ENCODE assay signal across 8 mouse cellular contexts in the genomic region with DNA sequence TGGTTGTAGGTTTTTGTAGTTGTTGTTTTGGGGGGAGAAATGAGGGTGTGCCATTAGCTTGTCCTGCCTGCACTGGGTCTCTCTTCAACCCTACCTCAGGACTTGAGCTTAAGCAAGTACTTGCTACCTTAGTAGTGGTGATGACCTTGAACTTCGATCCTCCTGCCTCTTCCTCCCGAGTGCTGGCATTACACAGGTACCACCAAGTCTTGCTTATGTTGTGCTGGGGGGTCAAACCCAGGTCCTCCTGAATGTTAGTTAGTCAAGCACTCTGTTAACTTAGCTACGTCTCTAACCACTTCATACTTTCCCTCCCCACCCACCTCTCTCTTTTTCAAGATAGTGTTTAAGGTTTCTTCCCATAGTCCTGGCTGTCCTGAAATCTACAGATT. TPM values are rescaled to one million over a fixed set of nuclear protein-coding genes. Genes with fewer than 3 reads are reported as not detected.
DNase-seq lines count a peak whose midpoint lies in the region; ATAC-seq and TF ChIP-seq lines count a peak whose summit lies in the region.

No protein-coding gene starts in this region.

- DNase-seq in kidney, postnatal 0 days (ENCODE audit: low spot score): no peak
- DNase-seq in kidney, adult 9 months: no peak
- no peak for DNase-seq in forebrain, embryonic 10.5 days (ENCODE audit: extremely low spot score, low spot score)
- no peak for DNase-seq in urinary bladder, postnatal 10 days (ENCODE audit: low spot score)
- DNase-seq in frontal cortex, postnatal 14 days (ENCODE audit: low spot score in 2 of 2): no peak
- DNase-seq in embryo, embryonic 10.5 days (ENCODE audit: low spot score): no peak

- no peaks in the 10 kb centered on the region for H3K9me3 ChIP-seq in kidney, postnatal 0 days (replicated peaks; ENCODE audit: low read length)
- no peaks in the 10 kb centered on the region for H3K9me3 ChIP-seq in forebrain, embryonic 10.5 days
- no peaks in the 10 kb centered on the region for H3K9me3 ChIP-seq in intestine, embryonic 15.5 days
- no peaks in the 10 kb centered on the region for H3K9me3 ChIP-seq in midbrain, embryonic 16.5 days (replicated peaks; ENCODE audit: control insufficient read depth, low read length, poor library complexity, severe bottlenecking)

- ATAC-seq in kidney, postnatal 0 days (replicated peaks; ENCODE audit: low FRiP score, low read depth): no peak
- no peak for ATAC-seq in intestine, embryonic 15.5 days
- no peak for ATAC-seq in midbrain, embryonic 16.5 days

- peaks cover 31% of the 10 kb centered on the region for H3K4me1 ChIP-seq in kidney, postnatal 0 days (replicated peaks; ENCODE audit: insufficient read depth, low read length)
- H3K4me1 ChIP-seq in forebrain, embryonic 10.5 days: peaks cover 54% of the 10 kb centered on the region
- peaks cover 44% of the 10 kb centered on the region for H3K4me1 ChIP-seq in intestine, embryonic 15.5 days (replicated peaks)
- H3K4me1 ChIP-seq in midbrain, embryonic 16.5 days (ENCODE audit: control insufficient read depth, insufficient read depth, low read length): no peaks in the 10 kb centered on the region

- no peaks in the 10 kb centered on the region for H3K27me3 ChIP-seq in kidney, postnatal 0 days (ENCODE audit: insufficient read depth, low read length)
- peaks cover 40% of the 10 kb centered on the region for H3K27me3 ChIP-seq in forebrain, embryonic 10.5 days (ENCODE audit: poor library complexity, severe bottlenecking)
- no peaks in the 10 kb centered on the region for H3K27me3 ChIP-seq in intestine, embryonic 15.5 days (replicated peaks)
- H3K27me3 ChIP-seq in midbrain, embryonic 16.5 days (ENCODE audit: control insufficient read depth, insufficient read depth, low read depth, low read length): 0 out of 2 replicates have a peak, but pooled peaks cover 2% of the 10 kb centered on the region

- 68% methylated on average over 3 of the region's 3 CpGs for WGBS in kidney, postnatal 0 days
- 68% methylated on average over 3 of the region's 3 CpGs for WGBS in forebrain, embryonic 10.5 days
- WGBS in intestine, embryonic 15.5 days: 56% methylated on average over 3 of the region's 3 CpGs
- 70% methylated on average over 3 of the region's 3 CpGs for WGBS in midbrain, embryonic 16.5 days

- H3K4me2 ChIP-seq in kidney, postnatal 0 days (ENCODE audit: low read length): peak overlapping the region; percentile 64
- peak overlapping the region; percentile 83 for H3K4me2 ChIP-seq in intestine, embryonic 15.5 days (replicated peaks)
- no peak overlapping the region for H3K4me2 ChIP-seq in midbrain, embryonic 16.5 days (ENCODE audit: low read length)

- H3K27ac ChIP-seq in kidney, postnatal 0 days: peak overlapping the region; percentile 27; the same call in 1 of the 2 replicates
- peak overlapping the region; percentile 84 for H3K27ac ChIP-seq in forebrain, embryonic 10.5 days
- no peak overlapping the region for H3K27ac ChIP-seq in intestine, embryonic 15.5 days
- H3K27ac ChIP-seq in midbrain, embryonic 16.5 days (ENCODE audit: low read length): no peak overlapping the region

- no peak for TF ChIP-seq CTCF in kidney, postnatal 0 days (IDR thresholded peaks at IDR 0.05; ENCODE audit: low read depth)

- H3K9ac ChIP-seq in kidney, postnatal 0 days (ENCODE audit: low read depth, low read length): peak overlapping the region; percentile 56
- peak overlapping the region; percentile 59; the same call in 1 of the 2 replicates for H3K9ac ChIP-seq in intestine, embryonic 15.5 days
- peak overlapping the region; percentile 61; the same call in 1 of the 2 replicates for H3K9ac ChIP-seq in midbrain, embryonic 16.5 days (ENCODE audit: low read depth, low read length)

- H3K4me3 ChIP-seq in kidney, postnatal 0 days (replicated peaks; ENCODE audit: low read depth, low read length): peak overlapping the region; percentile 29
- H3K4me3 ChIP-seq in forebrain, embryonic 10.5 days: peak overlapping the region; percentile 55
- H3K4me3 ChIP-seq in intestine, embryonic 15.5 days (replicated peaks): peak overlapping the region; percentile 31
- H3K4me3 ChIP-seq in midbrain, embryonic 16.5 days (ENCODE audit: low read depth, low read length): peak overlapping the region; percentile 30

- no peaks in the 10 kb centered on the region for H3K36me3 ChIP-seq in kidney, postnatal 0 days (ENCODE audit: insufficient read depth, low read length)
- H3K36me3 ChIP-seq in forebrain, embryonic 10.5 days (replicated peaks): no peaks in the 10 kb centered on the region
- H3K36me3 ChIP-seq in intestine, embryonic 15.5 days: no peaks in the 10 kb centered on the region
- H3K36me3 ChIP-seq in midbrain, embryonic 16.5 days (ENCODE audit: control insufficient read depth, insufficient read depth, low read length): no peaks in the 10 kb centered on the region

RNA-seq across cellular contexts. Expression of gene Id1, which starts 11.7 kb away (rescaled TPM):
- polyA plus RNA-seq in kidney, postnatal 0 days (2015; fragmentation: Nextera tagmentation; extraction: Ambion mirVana): 170 and 194 TPM in 2 replicates
- 57.5 and 61.1 TPM in 2 replicates for polyA plus RNA-seq in forebrain, embryonic 10.5 days (2016; fragmentation: Nextera tagmentation; extraction: Ambion mirVana)
- polyA plus RNA-seq in intestine, embryonic 15.5 days (2015; fragmentation: Nextera tagmentation; extraction: Ambion mirVana): 102 and 116 TPM in 2 replicates
- polyA plus RNA-seq in midbrain, embryonic 16.5 days (2015; fragmentation: Nextera tagmentation; extraction: Ambion mirVana): 23.7 and 35.7 TPM in 2 replicates

RNA-seq across cellular contexts. Expression of gene Cox4i2, which starts 29.6 kb away (rescaled TPM):
- 15.8 and 16.3 TPM in 2 replicates for polyA plus RNA-seq in kidney, postnatal 0 days (2015; fragmentation: Nextera tagmentation; extraction: Ambion mirVana)
- polyA plus RNA-seq in forebrain, embryonic 10.5 days (2016; fragmentation: Nextera tagmentation; extraction: Ambion mirVana): 3.0 and 4.2 TPM in 2 replicates
- polyA plus RNA-seq in intestine, embryonic 15.5 days (2015; fragmentation: Nextera tagmentation; extraction: Ambion mirVana): 12.2 and 14.2 TPM in 2 replicates
- 5.0 and 5.4 TPM in 2 replicates for polyA plus RNA-seq in midbrain, embryonic 16.5 days (2015; fragmentation: Nextera tagmentation; extraction: Ambion mirVana)

RNA-seq across cellular contexts. Expression of gene Mcts2, which starts 37.5 kb away (rescaled TPM):
- polyA plus RNA-seq in kidney, postnatal 0 days (2015; fragmentation: Nextera tagmentation; extraction: Ambion mirVana): 33.9 and 36.6 TPM in 2 replicates
- 39.1 and 40.3 TPM in 2 replicates for polyA plus RNA-seq in forebrain, embryonic 10.5 days (2016; fragmentation: Nextera tagmentation; extraction: Ambion mirVana)
- polyA plus RNA-seq in intestine, embryonic 15.5 days (2015; fragmentation: Nextera tagmentation; extraction: Ambion mirVana): 26.3 and 26.8 TPM in 2 replicates
- polyA plus RNA-seq in midbrain, embryonic 16.5 days (2015; fragmentation: Nextera tagmentation; extraction: Ambion mirVana): 31.1 and 34.4 TPM in 2 replicates

RNA-seq across cellular contexts. Expression of gene H13, which starts 55.1 kb away (rescaled TPM):
- polyA plus RNA-seq in kidney, postnatal 0 days (2015; fragmentation: Nextera tagmentation; extraction: Ambion mirVana): 160 and 162 TPM in 2 replicates
- 90.7 and 93.2 TPM in 2 replicates for polyA plus RNA-seq in forebrain, embryonic 10.5 days (2016; fragmentation: Nextera tagmentation; extraction: Ambion mirVana)
- polyA plus RNA-seq in intestine, embryonic 15.5 days (2015; fragmentation: Nextera tagmentation; extraction: Ambion mirVana): 115 and 120 TPM in 2 replicates
- polyA plus RNA-seq in midbrain, embryonic 16.5 days (2015; fragmentation: Nextera tagmentation; extraction: Ambion mirVana): 181 and 187 TPM in 2 replicates

Comparison
In these comparisons a context has a peak if more than half of its experiments do, and no peak if none do; other contexts are left out.
1. H3K27ac ChIP-seq: peak in kidney, postnatal 0 days (single experiment) and forebrain, embryonic 10.5 days (single experiment); none in intestine, embryonic 15.5 days (single experiment) and midbrain, embryonic 16.5 days (single experiment).
2. Peak in every context shown above with its lines, with median percentiles within 50 percentile points of each other: H3K4me3 ChIP-seq and H3K9ac ChIP-seq.